Mouse (Mus musculus): ENCODE measurements at regions not wholly inside any gene's neighbourhood (a gene's known extent, or its start where the extent isn't known, plus 50 kb on each side); places are given as distances from the start of the nearest gene placed in this dataset.

- no peak for DNase-seq
Observed at GRCm38 (mm10) chr16:30118876-30119275, 54.7 kb downstream of the Hes1 start.

GRCm38 (mm10) chr16:30120330-30121265 is 56.4 kb downstream of the Hes1 start:
- DNase-seq, result no peak

GRCm38 (mm10) chr16:30121596-30121995 is 57.4 kb downstream of the Hes1 start:
- no peak for DNase-seq

- no peak for DNase-seq
Observed at GRCm38 (mm10) chr16:30122211-30123070, 58.3 kb downstream of the Hes1 start.

- no peak for DNase-seq
Observed at GRCm38 (mm10) chr16:30127015-30127414, 62.8 kb downstream of the Hes1 start.

GRCm38 (mm10) chr16:30128787-30129186 is 64.6 kb downstream of the Hes1 start:
- DNase-seq, result no peak

- no peak for DNase-seq
Observed at GRCm38 (mm10) chr16:30129218-30130112, 65.3 kb downstream of the Hes1 start.

GRCm38 (mm10) chr16:30130113-30130471 is 65.9 kb downstream of the Hes1 start:
- DNase-seq, result no peak

GRCm38 (mm10) chr16:30132086-30132485 is 67.9 kb downstream of the Hes1 start:
- no peak for DNase-seq

- no peak for DNase-seq
Observed at GRCm38 (mm10) chr16:30134642-30135165, 70.5 kb downstream of the Hes1 start.

- no peak for DNase-seq
Observed at GRCm38 (mm10) chr16:30136849-30137248, 72.7 kb downstream of the Hes1 start.

GRCm38 (mm10) chr16:30137812-30138211 is 73.6 kb downstream of the Hes1 start:
- no peak for DNase-seq

GRCm38 (mm10) chr16:30144818-30145464 is 80.8 kb downstream of the Hes1 start:
- DNase-seq, result no peak

GRCm38 (mm10) chr16:30145465-30146207 is 81.5 kb downstream of the Hes1 start:
- no peak for DNase-seq

GRCm38 (mm10) chr16:30146208-30146525 is 82.0 kb downstream of the Hes1 start:
- no peak for DNase-seq

- DNase-seq, result no peak
Observed at GRCm38 (mm10) chr16:30147296-30147695, 83.1 kb downstream of the Hes1 start.

GRCm38 (mm10) chr16:30151104-30151503 is 86.9 kb downstream of the Hes1 start:
- peak; percentile 58 for DNase-seq

GRCm38 (mm10) chr16:30155070-30155469 is 90.9 kb downstream of the Hes1 start:
- no peak for DNase-seq

- no peak for DNase-seq
Observed at GRCm38 (mm10) chr16:30155486-30156246, 91.5 kb downstream of the Hes1 start.

- no peak for DNase-seq
Observed at GRCm38 (mm10) chr16:30158184-30158583, 94.0 kb downstream of the Hes1 start.

- DNase-seq, result no peak
Observed at GRCm38 (mm10) chr16:30160399-30160798, 96.2 kb downstream of the Hes1 start.
